Mouse (Mus musculus) bone marrow, adult 2 months (tissue): ENCODE measurements around the gene 1700061G19Rik.

ENCODE experiments used
- CTCF ChIP-seq: fragments of 200-500 bp; IDR thresholded peaks from 2 replicates; pipeline ENCODE4 v1.5.1; 2011; ENCODE audit warnings: low read length, control low read depth; ENCODE audit not compliant: control insufficient read depth, insufficient read depth
- POLR2A ChIP-seq: fragments of 200-500 bp; IDR thresholded peaks from 2 replicates; pipeline ENCODE4 v1.6.1; 2011; ENCODE audit warnings: low read depth, mild to moderate bottlenecking, control low read depth, low read length, borderline replicate concordance; ENCODE audit not compliant: control insufficient read depth

DNA sequence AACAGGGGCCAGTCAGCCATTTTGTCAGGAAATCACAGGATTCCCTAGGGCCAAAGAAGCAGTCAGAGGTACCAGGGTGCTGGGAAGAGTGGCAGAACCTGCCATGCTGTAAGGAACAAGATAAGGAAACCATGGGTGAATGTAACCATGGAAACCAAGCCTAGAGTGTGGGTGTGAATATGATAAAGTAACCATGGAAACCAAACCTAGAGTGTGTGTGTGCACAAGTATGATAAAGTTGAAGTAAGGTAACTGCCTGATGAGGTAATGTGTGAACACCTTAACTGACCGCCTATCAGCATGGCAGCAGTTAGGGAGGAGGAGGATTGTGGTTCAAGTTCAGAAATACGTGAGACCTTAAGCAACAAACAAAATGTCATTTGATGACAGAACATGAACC, 48.6 kb upstream of the 1700061G19Rik start:
- no peak for TF ChIP-seq CTCF
- no peak for TF ChIP-seq POLR2A
